Comparison of ENCODE assay signal across 8 mouse cellular contexts in the genomic region with DNA sequence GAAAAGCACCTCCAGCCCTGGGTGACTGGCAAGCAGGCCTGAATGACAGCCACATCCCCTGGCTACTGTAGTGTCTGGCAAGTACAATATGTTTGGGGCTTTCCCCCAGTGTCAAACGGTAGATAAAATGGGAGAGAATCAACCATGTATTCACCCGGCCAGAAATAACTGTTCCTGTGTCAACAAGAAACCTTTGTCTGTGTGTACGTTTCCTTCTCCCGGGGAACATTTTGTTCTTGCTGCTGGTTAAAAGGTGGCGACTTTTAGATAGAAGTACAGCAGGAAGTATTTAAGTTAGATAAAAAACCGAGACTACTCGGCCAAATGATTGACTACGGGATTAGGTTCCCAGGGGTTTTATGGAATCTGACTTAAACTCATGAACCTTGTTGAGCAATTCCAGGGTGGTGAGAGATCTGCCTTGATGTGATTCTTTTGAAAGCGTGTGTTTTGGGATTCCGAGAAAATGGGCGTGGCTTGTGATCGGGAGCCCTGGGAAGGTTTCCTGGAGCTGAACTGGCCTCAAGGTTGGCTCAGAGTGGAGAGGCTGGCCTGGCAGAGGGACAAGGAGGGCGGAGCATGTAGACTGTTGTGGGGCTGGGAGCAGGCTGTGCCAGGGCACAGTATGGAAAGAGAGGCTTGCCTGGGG. TPM values are rescaled to one million over a fixed set of nuclear protein-coding genes. Genes with fewer than 3 reads are reported as not detected.
DNase-seq lines count a peak whose midpoint lies in the region; ATAC-seq and TF ChIP-seq lines count a peak whose summit lies in the region.

No protein-coding gene starts in this region.

- no peaks in the 10 kb centered on the region for H3K9me3 ChIP-seq in erythroblast, embryonic 14.5 days (ENCODE audit: control insufficient read depth, low read length)
- H3K9me3 ChIP-seq in embryonic facial prominence, embryonic 12.5 days: no peaks in the 10 kb centered on the region
- no peaks in the 10 kb centered on the region for H3K9me3 ChIP-seq in heart, embryonic 13.5 days
- H3K9me3 ChIP-seq in kidney, postnatal 0 days (replicated peaks; ENCODE audit: low read length): no peaks in the 10 kb centered on the region

- 27% methylated on average over 13 of the region's 13 CpGs for WGBS in embryonic facial prominence, embryonic 12.5 days
- WGBS in heart, embryonic 13.5 days: 9% methylated on average over 13 of the region's 13 CpGs
- WGBS in kidney, postnatal 0 days: 22% methylated on average over 13 of the region's 13 CpGs

- TF ChIP-seq CTCF in kidney, postnatal 0 days (IDR thresholded peaks at IDR 0.05; ENCODE audit: low read depth): no peak

- H3K27ac ChIP-seq in embryonic facial prominence, embryonic 12.5 days: no peak overlapping the region
- peak overlapping the region; percentile 72 for H3K27ac ChIP-seq in heart, embryonic 13.5 days (replicated peaks)
- peak overlapping the region; percentile 51 for H3K27ac ChIP-seq in kidney, postnatal 0 days

- peak; percentile 93 for DNase-seq in adrenal gland, adult 8-10 months
- DNase-seq in kidney, postnatal 0 days (ENCODE audit: low spot score): peak; percentile 91
- peak; percentile 89 for DNase-seq in lung, postnatal 14 days
- peak; percentile 66 for DNase-seq in urinary bladder, postnatal 25 days (ENCODE audit: low spot score)

- peaks cover 9% of the 10 kb centered on the region for H3K27me3 ChIP-seq in erythroblast, embryonic 14.5 days (ENCODE audit: control insufficient read depth)
- H3K27me3 ChIP-seq in embryonic facial prominence, embryonic 12.5 days: no peaks in the 10 kb centered on the region
- no peaks in the 10 kb centered on the region for H3K27me3 ChIP-seq in heart, embryonic 13.5 days (replicated peaks)
- H3K27me3 ChIP-seq in kidney, postnatal 0 days (ENCODE audit: insufficient read depth, low read length): no peaks in the 10 kb centered on the region

- H3K4me1 ChIP-seq in erythroblast, embryonic 14.5 days (ENCODE audit: control insufficient read depth): peaks cover 56% of the 10 kb centered on the region
- H3K4me1 ChIP-seq in embryonic facial prominence, embryonic 12.5 days: peaks cover 9% of the 10 kb centered on the region
- peaks cover 35% of the 10 kb centered on the region for H3K4me1 ChIP-seq in heart, embryonic 13.5 days
- 0 out of 2 replicates have a peak, but pooled peaks cover 9% of the 10 kb centered on the region for H3K4me1 ChIP-seq in kidney, postnatal 0 days (replicated peaks; ENCODE audit: insufficient read depth, low read length)

- no peak overlapping the region for H3K9ac ChIP-seq in embryonic facial prominence, embryonic 12.5 days
- H3K9ac ChIP-seq in heart, embryonic 13.5 days: peak overlapping the region; percentile 72
- H3K9ac ChIP-seq in kidney, postnatal 0 days (ENCODE audit: low read depth, low read length): no peak overlapping the region

- peak overlapping the region; percentile 24 for H3K4me3 ChIP-seq in erythroblast, embryonic 14.5 days (replicated peaks)
- no peak overlapping the region for H3K4me3 ChIP-seq in embryonic facial prominence, embryonic 12.5 days
- peak overlapping the region; percentile 50 for H3K4me3 ChIP-seq in heart, embryonic 13.5 days
- H3K4me3 ChIP-seq in kidney, postnatal 0 days (replicated peaks; ENCODE audit: low read depth, low read length): peak overlapping the region; percentile 6; the same call in 1 of the 2 replicates

- ATAC-seq in erythroblast, adult 5-6 weeks (replicated peaks; ENCODE audit: low FRiP score, poor library complexity, severe bottlenecking): no peak
- no peak for ATAC-seq in embryonic facial prominence, embryonic 12.5 days (ENCODE audit: insufficient number of reproducible peaks, insufficient read depth, low FRiP score, low TSS enrichment)
- ATAC-seq in heart, embryonic 13.5 days (ENCODE audit: extremely low read depth, insufficient number of reproducible peaks, low FRiP score, low TSS enrichment): no peak
- ATAC-seq in kidney, postnatal 0 days (replicated peaks; ENCODE audit: low FRiP score, low read depth): peak; percentile 66; the same call in 1 of the 2 replicates

- no peaks in the 10 kb centered on the region for H3K36me3 ChIP-seq in erythroblast, embryonic 14.5 days (ENCODE audit: control insufficient read depth)
- H3K36me3 ChIP-seq in embryonic facial prominence, embryonic 12.5 days: no peaks in the 10 kb centered on the region
- H3K36me3 ChIP-seq in heart, embryonic 13.5 days: no peaks in the 10 kb centered on the region
- H3K36me3 ChIP-seq in kidney, postnatal 0 days (ENCODE audit: insufficient read depth, low read length): no peaks in the 10 kb centered on the region

- H3K4me2 ChIP-seq in embryonic facial prominence, embryonic 12.5 days (replicated peaks): peak overlapping the region; percentile 32
- peak overlapping the region; percentile 65 for H3K4me2 ChIP-seq in heart, embryonic 13.5 days
- peak overlapping the region; percentile 35; the same call in 1 of the 2 replicates for H3K4me2 ChIP-seq in kidney, postnatal 0 days (ENCODE audit: low read length)

RNA-seq across cellular contexts. Expression of a gene that starts 39.0 kb away (rescaled TPM):
- 0.20 and 0.28 TPM in 2 replicates for polyA plus RNA-seq in erythroblast, embryonic 14.5 days (2012)
- 1.7 and 4.6 TPM in 2 replicates for total RNA-seq in erythroblast, adult 5-6 weeks (2015; ENCODE audit: low replicate concordance)
- 2.8 and 3.6 TPM in 2 replicates for total RNA-seq in erythroblast, adult 5-6 weeks (2017; ENCODE audit: low replicate concordance)
- total RNA-seq in adrenal gland, adult 8-10 months (2022): 1 to 10 TPM; 7.5 to 8.4 (median 8.0) TPM
- polyA plus RNA-seq in embryonic facial prominence, embryonic 12.5 days (2016; fragmentation: Nextera tagmentation; extraction: Ambion mirVana): 17.6 and 19.6 TPM in 2 replicates
- polyA plus RNA-seq in heart, embryonic 13.5 days (2015; fragmentation: Nextera tagmentation; extraction: Ambion mirVana): 9.7 and 10.5 TPM in 2 replicates
- 13.2 and 13.8 TPM in 2 replicates for polyA plus RNA-seq in kidney, postnatal 0 days (2015; fragmentation: Nextera tagmentation; extraction: Ambion mirVana)

RNA-seq across cellular contexts. Expression of a gene that starts 39.1 kb away (rescaled TPM):
- 0.13 and 0.14 TPM in 2 replicates for polyA plus RNA-seq in erythroblast, embryonic 14.5 days (2012)
- 3.6 and 7.5 TPM in 2 replicates for total RNA-seq in erythroblast, adult 5-6 weeks (2015; ENCODE audit: low replicate concordance)
- 5.7 and 8.3 TPM in 2 replicates for total RNA-seq in erythroblast, adult 5-6 weeks (2017; ENCODE audit: low replicate concordance)
- 10 to 100 TPM; 19.0 to 25.2 (median 22.3) TPM for total RNA-seq in adrenal gland, adult 8-10 months (2022)
- 15.0 and 15.6 TPM in 2 replicates for polyA plus RNA-seq in embryonic facial prominence, embryonic 12.5 days (2016; fragmentation: Nextera tagmentation; extraction: Ambion mirVana)
- polyA plus RNA-seq in heart, embryonic 13.5 days (2015; fragmentation: Nextera tagmentation; extraction: Ambion mirVana): 8.8 and 9.5 TPM in 2 replicates
- 9.7 and 10.0 TPM in 2 replicates for polyA plus RNA-seq in kidney, postnatal 0 days (2015; fragmentation: Nextera tagmentation; extraction: Ambion mirVana)
